Mouse (Mus musculus) MEL (cell line): ENCODE measurements around the gene Tcf7l2. TPM values are rescaled to one million over a fixed set of nuclear protein-coding genes. Genes with fewer than 3 reads are reported as not detected.

ENCODE experiments used
- DNase-seq: peaks from one replicate; pipeline ENCODE4 v3.0.0; 2011; ENCODE audit warnings: low read depth, low spot score
- H3K27ac ChIP-seq: 2 replicates; pipeline ENCODE4 v1.5.1; 2012; ENCODE audit warnings: low read depth, mild to moderate bottlenecking, control low read depth, low read length, moderate library complexity; ENCODE audit not compliant: control insufficient read depth
- H3K27me3 ChIP-seq, 2 experiments: fragments of 150-350 bp in 1 of 2; sonication (generic) in 1 of 2; 2 replicates each; pipeline ENCODE4 v1.6.1; 2012; ENCODE audit warnings: low read length in 2 of 2, mild to moderate bottlenecking in 2 of 2, improper control_type of control experiment in 1 of 2, moderate library complexity in 1 of 2; ENCODE audit not compliant: insufficient read depth in 2 of 2, control insufficient read depth in 1 of 2
- H3K36me3 ChIP-seq, 2 experiments: 2 replicates each; pipeline ENCODE4 v1.6.1; 2012 to 2014; ENCODE audit warnings: low read length in 2 of 2, improper control_type of control experiment in 1 of 2, inconsistent platforms in 1 of 2, mild to moderate bottlenecking in 1 of 2; ENCODE audit not compliant: insufficient read depth in 2 of 2, control insufficient read depth in 1 of 2
- H3K4me1 ChIP-seq, 2 experiments: fragments of 150-350 bp in 1 of 2; sonication (generic) in 1 of 2; 2 replicates each; pipeline ENCODE4 v1.6.1; 2012; ENCODE audit warnings: low read length in 2 of 2, improper control_type of control experiment in 1 of 2, mild to moderate bottlenecking in 1 of 2; ENCODE audit not compliant: insufficient read depth in 2 of 2, control insufficient read depth in 1 of 2
- H3K4me3 ChIP-seq, 2 experiments: fragments of 150-350 bp in 1 of 2; sonication (generic) in 1 of 2; 2 replicates each; pipeline ENCODE4 v1.5.1; 2012; ENCODE audit warnings: low read depth in 2 of 2, low read length in 2 of 2, mild to moderate bottlenecking in 2 of 2, moderate library complexity in 2 of 2, control low read depth in 1 of 2, improper control_type of control experiment in 1 of 2; ENCODE audit not compliant: control insufficient read depth in 1 of 2, insufficient read depth in 1 of 2
- H3K79me2 ChIP-seq: 2 replicates; pipeline ENCODE4 v1.6.1; 2012; ENCODE audit warnings: mild to moderate bottlenecking, low read length, moderate library complexity; ENCODE audit not compliant: control insufficient read depth, poor library complexity, insufficient read depth
- H3K9ac ChIP-seq: 2 replicates; pipeline ENCODE4 v1.6.1; 2012; ENCODE audit warnings: low read depth, mild to moderate bottlenecking, control low read depth, low read length, moderate library complexity; ENCODE audit not compliant: control insufficient read depth, poor library complexity, severe bottlenecking
- H3K9me3 ChIP-seq: fragments of 150-350 bp; sonication (generic); replicated peaks from 2 replicates; pipeline ENCODE4 v1.6.1; 2012; ENCODE audit warnings: mild to moderate bottlenecking, low read length, improper control_type of control experiment, moderate library complexity; ENCODE audit not compliant: insufficient read depth
- BHLHE40 ChIP-seq: IDR thresholded peaks from 2 replicates; pipeline ENCODE4 v1.6.1; 2012; ENCODE audit warnings: low read depth, mild to moderate bottlenecking, inconsistent platforms, low read length, improper control_type of control experiment, borderline replicate concordance
- CTCF ChIP-seq, 3 experiments: IDR thresholded peaks in 2 of 3; conservative IDR thresholded peaks in 1 of 3; 2 replicates each; pipeline ENCODE4 v1.5.1; 2011 to 2012; ENCODE audit warnings: low read length in 3 of 3, low read depth in 2 of 3, mild to moderate bottlenecking in 2 of 3, improper control_type of control experiment in 1 of 3, inconsistent platforms in 1 of 3, mixed read lengths in 1 of 3, moderate library complexity in 1 of 3; ENCODE audit not compliant: control insufficient read depth in 1 of 3, insufficient read depth in 1 of 3, poor library complexity in 1 of 3, severe bottlenecking in 1 of 3
- E2F4 ChIP-seq: IDR thresholded peaks from 2 replicates; pipeline ENCODE4 v1.6.1; 2011; ENCODE audit warnings: low read depth, low read length, improper control_type of control experiment, borderline replicate concordance
- ELF1 ChIP-seq: IDR thresholded peaks from 2 replicates; pipeline ENCODE4 v1.6.1; 2014; ENCODE audit warnings: low read depth, mild to moderate bottlenecking, inconsistent platforms, low read length, improper control_type of control experiment, moderate library complexity
- EP300 ChIP-seq, 2 experiments: IDR thresholded peaks; 2 replicates each; pipeline ENCODE4 v1.6.1; 2011; ENCODE audit warnings: improper control_type of control experiment in 2 of 2, low read length in 2 of 2, low read depth in 1 of 2, mild to moderate bottlenecking in 1 of 2
- HCFC1 ChIP-seq: IDR thresholded peaks from 2 replicates; pipeline ENCODE4 v1.6.1; 2012; ENCODE audit warnings: low read depth, mild to moderate bottlenecking, inconsistent platforms, low read length, improper control_type of control experiment, moderate library complexity
- JUND ChIP-seq: IDR thresholded peaks from 2 replicates; pipeline ENCODE4 v1.6.1; 2011; ENCODE audit warnings: low read depth, mild to moderate bottlenecking, improper control_type of control experiment, low read length
- KAT2A ChIP-seq: conservative IDR thresholded peaks from 2 replicates; pipeline ENCODE4 v1.6.1; 2012; ENCODE audit warnings: low read depth, low read length, improper control_type of control experiment, inconsistent platforms
- MAFK ChIP-seq: IDR thresholded peaks from 2 replicates; pipeline ENCODE4 v1.6.1; 2011; ENCODE audit warnings: low read depth, mild to moderate bottlenecking, low read length, improper control_type of control experiment, borderline replicate concordance
- MAX ChIP-seq: IDR thresholded peaks from 2 replicates; pipeline ENCODE4 v1.6.1; 2011; ENCODE audit warnings: low read length, improper control_type of control experiment
- MEF2A ChIP-seq: IDR thresholded peaks from 2 replicates; pipeline ENCODE4 v1.6.1; 2014; ENCODE audit warnings: low read depth, mild to moderate bottlenecking, inconsistent platforms, low read length, improper control_type of control experiment; ENCODE audit not compliant: poor library complexity, insufficient replicate concordance, severe bottlenecking; ENCODE audit errors: extremely low read depth
- MYC ChIP-seq: IDR thresholded peaks from 2 replicates; pipeline ENCODE4 v1.6.1; 2011; ENCODE audit warnings: low read depth, mild to moderate bottlenecking, low read length, improper control_type of control experiment, moderate library complexity
- NELFE ChIP-seq: IDR thresholded peaks from 2 replicates; pipeline ENCODE4 v1.6.1; 2011; ENCODE audit warnings: low read depth, low read length, improper control_type of control experiment
- NRF1 ChIP-seq: IDR thresholded peaks from 2 replicates; pipeline ENCODE4 v1.6.1; 2014; ENCODE audit warnings: low read depth, mild to moderate bottlenecking, inconsistent platforms, low read length, improper control_type of control experiment, moderate library complexity; ENCODE audit not compliant: poor library complexity, insufficient read depth, severe bottlenecking
- RCOR1 ChIP-seq: IDR thresholded peaks from 2 replicates; pipeline ENCODE4 v1.6.1; 2012; ENCODE audit warnings: low read depth, mild to moderate bottlenecking, inconsistent platforms, low read length, improper control_type of control experiment
- USF1 ChIP-seq: IDR thresholded peaks from 2 replicates; pipeline ENCODE4 v1.6.1; 2014; ENCODE audit warnings: low read depth, mild to moderate bottlenecking, inconsistent platforms, low read length, improper control_type of control experiment, moderate library complexity
- USF2 ChIP-seq, 2 experiments: IDR thresholded peaks; 2 replicates each; pipeline ENCODE4 v1.6.1; 2011 to 2012; ENCODE audit warnings: improper control_type of control experiment in 2 of 2, low read length in 2 of 2, borderline replicate concordance in 1 of 2, inconsistent platforms in 1 of 2, low read depth in 1 of 2, mild to moderate bottlenecking in 1 of 2; ENCODE audit not compliant: insufficient read depth in 1 of 2
- ZC3H11A ChIP-seq: IDR thresholded peaks from 2 replicates; pipeline ENCODE4 v1.6.1; 2012; ENCODE audit warnings: low read depth, mild to moderate bottlenecking, inconsistent platforms, low read length, improper control_type of control experiment
- ZMIZ1 ChIP-seq: IDR thresholded peaks from 2 replicates; pipeline ENCODE4 v1.6.1; 2012; ENCODE audit warnings: low read depth, mild to moderate bottlenecking, inconsistent platforms, low read length, improper control_type of control experiment, moderate library complexity
- polyA plus RNA-seq, 2 experiments: library from polyadenylated mRNA; stranded (reverse) in 1 of 2; unstranded in 1 of 2; fragments of >175 nt in 1 of 2; fragments of >200 nt in 1 of 2; gene quantifications; 2 replicates each; pipeline versions ENCODE4 v1.2.1 to v1.2.4; 2012; ENCODE audit warnings: low replicate concordance in 2 of 2, low read depth in 1 of 2; ENCODE audit not compliant: insufficient read length in 2 of 2, insufficient read depth in 1 of 2, missing spikeins in 1 of 2
- total RNA-seq: library from RNA; depleted of rRNA; stranded (reverse); fragments of 300-350 nt; gene quantifications from 2 replicates; pipeline ENCODE4 v1.2.3, GENCODE M21; 2012

Gene Tcf7l2
- total and polyA plus RNA-seq, 3 experiments, result 0.65 to 12.8 TPM; not detected in 1

GRCm38 (mm10) chr19:55799411-55799810, 57.8 kb downstream of the Tcf7l2 start:
- no peak for DNase-seq
- no peak overlapping the region for H3K27ac ChIP-seq
- H3K9ac ChIP-seq, result no peak overlapping the region
- no peaks in the 10 kb centered on the region for H3K79me2 ChIP-seq
- peaks cover 10 to 12% of the 10 kb centered on the region in 2 experiments for H3K27me3 ChIP-seq
- H3K4me1 ChIP-seq, result no peaks in the 10 kb centered on the region
- no peaks in the 10 kb centered on the region for H3K36me3 ChIP-seq
- TF ChIP-seq MEF2A (no peak), E2F4 (no peak), KAT2A (no peak), NELFE (no peak), HCFC1 (no peak), ELF1 (no peak), MAFK (no peak), CTCF (IDR thresholded peaks at IDR 0.05 in 2 of 3, conservative IDR thresholded peaks at IDR 0.05 in 1 of 3; ENCODE audit: control insufficient read depth in 1 of 3, insufficient read depth in 1 of 3, low read depth in 2 of 3, low read length in 3 of 3, poor library complexity in 1 of 3, severe bottlenecking in 1 of 3) (no peak), MYC (no peak), RCOR1 (no peak), NRF1 (no peak), USF1 (no peak), ZC3H11A (no peak)
- TF ChIP-seq, all 39 proteins: peak for 0
- no peak overlapping the region for H3K4me3 ChIP-seq
- no peaks in the 10 kb centered on the region for H3K9me3 ChIP-seq

- TF ChIP-seq ZMIZ1 (no peak), USF1 (no peak), NRF1 (no peak), JUND (no peak), BHLHE40 (no peak), MAX (no peak), RCOR1 (no peak), USF2 (IDR thresholded peaks at IDR 0.05; ENCODE audit: borderline replicate concordance in 1 of 2, insufficient read depth in 1 of 2, low read depth in 1 of 2, low read length in 2 of 2) (no peak), KAT2A (no peak), ELF1 (no peak), EP300 (IDR thresholded peaks at IDR 0.05; ENCODE audit: low read depth in 1 of 2, low read length in 2 of 2) (no peak)
- TF ChIP-seq, all 39 proteins: peak for 0
- no peak for DNase-seq
- Histone ChIP-seq H3K9ac (no peak overlapping the region), H3K4me1 (no peaks in the 10 kb centered on the region), H3K9me3 (no peaks in the 10 kb centered on the region), H3K79me2 (no peaks in the 10 kb centered on the region), H3K27ac (no peak overlapping the region), H3K27me3 (peaks cover 10 to 12% of the 10 kb centered on the region in 2 experiments), H3K4me3 (no peak overlapping the region), H3K36me3 (no peaks in the 10 kb centered on the region)
Measured at GRCm38 (mm10) chr19:55800059-55800458, 58.4 kb downstream of the Tcf7l2 start.
